Mouse (Mus musculus) mature B cell (primary cell): ENCODE results near the gene Dtymk.
"Not testable (repeated sequence)": the region's sequence is repeated elsewhere in the genome, so short reads cannot be mapped to it uniquely, and the experiment has no call there.

ENCODE experiments used
- in situ Hi-C: fragments of 300-500 bp; cut with MboI; formaldehyde crosslinking; loops from 2 replicates; pipeline ENCODE4 v1.14.3; 2019

The Dtymk gene

DNA sequence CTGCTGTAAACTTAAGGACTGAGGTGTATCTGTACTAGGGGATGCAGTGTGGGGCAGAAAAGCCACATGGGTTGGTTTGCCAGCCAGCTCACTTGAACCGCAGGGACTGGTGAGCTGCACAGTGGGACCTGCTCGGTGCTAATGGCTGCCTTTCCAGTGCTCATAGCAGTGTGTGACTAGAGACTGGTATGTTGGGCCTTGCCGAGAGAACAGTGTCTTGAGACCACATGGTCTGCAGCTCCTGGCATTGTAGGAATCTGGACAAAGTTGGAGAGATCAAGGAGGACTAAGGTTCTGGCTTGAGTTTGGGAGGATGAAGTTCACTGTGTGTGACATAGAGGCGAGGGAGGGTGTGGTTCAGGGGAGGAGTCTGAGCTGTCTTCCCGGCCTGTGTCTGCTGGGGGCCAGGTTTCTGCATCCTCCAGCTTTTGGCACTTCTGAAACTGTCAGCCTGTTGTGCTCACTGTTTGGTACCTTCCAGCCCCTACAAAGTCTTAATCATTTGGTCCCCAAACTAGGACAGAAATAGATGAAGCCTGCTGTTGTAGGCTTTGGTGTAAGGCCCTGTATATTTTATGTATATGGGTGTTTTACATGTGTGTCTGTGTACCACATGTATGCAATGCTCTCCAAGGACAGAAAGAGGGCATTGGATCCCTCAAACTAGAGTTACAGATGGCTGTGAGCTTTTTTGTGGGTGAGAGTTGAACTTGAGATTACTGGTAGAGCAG lies 3.7 kb upstream of the Dtymk start:
- in situ Hi-C loops = loop anchor here (25.0 kb wide), 1 partner anchor 893 kb away; the partner anchor contains the start of genes Ankmy1, Dusp28 and Rnpepl1

DNA sequence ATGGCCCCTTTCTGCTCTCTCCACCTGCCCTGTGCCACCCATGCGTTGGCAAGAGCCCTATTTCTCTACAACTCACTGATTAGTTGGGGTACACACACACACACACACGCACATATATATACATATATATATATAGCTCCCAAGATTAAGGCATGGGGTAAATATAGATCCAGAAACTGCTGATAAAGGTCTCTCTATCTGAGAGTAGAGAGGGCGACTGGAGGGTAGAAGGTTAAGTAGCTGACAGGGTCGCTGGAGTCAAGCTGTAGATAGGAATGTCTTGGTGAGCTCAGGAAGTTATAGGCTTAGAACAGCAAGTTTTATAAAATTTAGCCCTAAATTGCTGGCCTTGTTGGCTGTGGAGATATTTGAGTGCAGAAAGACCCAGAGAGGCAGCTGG lies 3.1 kb upstream of the Dtymk start:
- in situ Hi-C loops = loop anchor here (25.0 kb wide), 1 partner anchor 893 kb away; the partner anchor contains the start of genes Ankmy1, Dusp28 and Rnpepl1

DNA sequence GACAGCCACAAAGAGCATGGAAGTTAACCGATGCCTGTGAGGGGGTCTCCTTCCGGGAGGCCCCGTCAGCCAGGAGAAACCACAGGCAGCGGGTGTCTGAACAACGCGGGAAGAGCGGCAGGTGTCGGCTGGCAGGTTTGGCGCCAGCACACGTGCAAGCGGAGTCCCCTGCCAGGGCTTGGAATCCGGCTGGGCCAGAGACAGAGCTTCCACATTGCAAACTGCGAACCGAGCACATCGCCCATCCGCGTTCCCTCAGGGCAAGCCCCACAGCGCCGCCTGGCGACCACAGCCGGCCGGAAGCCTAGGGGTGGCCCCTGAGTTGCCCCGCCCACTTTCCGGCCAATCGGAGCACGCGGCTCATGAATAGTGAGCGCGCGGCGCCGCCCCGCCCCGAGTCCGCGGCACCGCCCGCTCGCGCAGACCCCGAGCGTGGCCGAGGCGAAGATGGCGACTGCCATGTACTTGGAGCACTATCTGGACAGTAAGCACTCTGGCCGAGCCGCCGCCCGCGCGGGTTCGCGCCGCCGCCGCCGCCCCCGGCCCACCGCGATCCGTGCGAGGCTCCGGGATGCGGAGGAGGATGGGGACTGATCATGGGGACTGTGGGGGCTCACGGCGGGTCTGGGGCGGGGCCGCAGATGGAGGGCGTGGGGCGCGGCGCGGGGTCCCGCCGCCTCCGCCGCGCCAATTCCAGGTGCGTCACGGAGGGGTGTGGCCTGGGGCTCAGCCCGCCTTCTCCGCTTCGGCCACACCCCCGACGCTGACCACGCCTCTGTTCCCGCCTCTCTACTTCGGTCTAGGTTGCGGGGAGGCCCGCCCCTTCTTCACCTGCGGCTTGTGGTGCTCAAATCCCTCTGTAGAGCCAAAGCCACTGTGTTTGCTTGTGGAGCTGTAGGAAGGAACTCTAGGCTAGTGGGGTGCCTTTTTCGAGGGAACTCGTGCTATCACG lies 2.1 kb upstream of the Dtymk start, which contains the start of gene Ing5:
Ing5 (plus strand) TSS at position 410 of the 952 bp plus-strand sequence.
- in situ Hi-C loops = loop anchor here (25.0 kb wide), 1 partner anchor 892 kb away; the partner anchor contains the start of genes Ankmy1, Dusp28 and Rnpepl1

DNA sequence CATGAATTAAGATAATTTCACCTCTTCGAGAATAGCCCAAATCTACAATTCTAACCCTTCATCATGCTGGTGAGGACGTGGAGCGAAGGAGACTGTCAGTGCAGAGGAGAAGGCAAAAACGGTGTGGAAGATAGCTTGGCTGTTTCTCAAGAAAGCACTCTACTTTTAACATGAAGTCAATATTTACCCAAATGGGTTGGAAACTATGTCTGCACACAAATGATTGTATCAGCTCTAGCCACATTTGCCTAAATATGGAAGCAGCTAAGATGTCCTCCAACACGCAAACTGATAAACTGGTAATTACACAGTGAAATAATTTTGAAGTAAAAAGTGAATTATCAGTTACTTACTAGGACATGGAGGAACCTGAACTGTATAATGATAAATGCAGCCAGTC lies 1.0 kb upstream of the Dtymk start:
- in situ Hi-C loops = loop anchor here (25.0 kb wide), 1 partner anchor 890 kb away; the partner anchor contains the start of genes Ankmy1, Dusp28 and Rnpepl1

DNA sequence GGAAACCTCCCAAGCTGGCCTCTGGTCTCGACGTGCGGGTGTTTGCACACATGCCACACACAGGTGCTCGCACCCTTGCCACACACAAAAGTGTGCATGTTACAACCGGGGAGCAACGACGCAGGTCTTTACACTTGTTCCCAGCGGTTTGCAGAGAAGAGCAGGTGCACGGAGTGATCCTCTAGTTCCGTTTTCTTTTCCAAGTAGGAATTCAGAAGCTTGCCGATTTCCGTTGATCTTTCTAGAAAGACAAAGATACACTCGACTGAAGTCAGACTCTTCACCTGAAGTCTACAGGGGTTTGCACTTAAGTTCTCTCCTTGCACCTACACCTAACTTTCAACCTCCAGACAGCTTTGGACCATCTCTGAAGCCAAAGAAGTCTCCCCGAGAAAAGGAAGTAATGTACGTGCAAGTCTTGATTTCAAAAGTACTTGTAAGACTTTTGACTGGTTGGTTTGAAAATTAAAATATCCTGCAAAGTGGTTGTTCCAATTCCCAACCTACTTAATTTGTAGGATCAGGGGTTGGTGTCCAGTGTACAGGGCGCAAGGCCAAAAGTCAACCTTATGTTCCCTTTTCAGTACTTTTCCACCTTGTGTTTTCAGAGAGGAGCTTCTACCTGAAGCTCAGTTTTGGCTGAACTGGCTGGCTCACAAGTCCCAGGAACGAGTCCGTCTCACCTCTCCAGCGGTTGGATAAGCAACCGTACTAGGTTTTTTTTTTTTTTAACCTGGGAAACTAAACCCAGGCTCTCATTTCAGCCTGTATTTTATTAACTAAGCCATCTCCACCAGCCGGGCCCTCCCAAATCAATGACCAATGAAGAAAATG lies 847 bp downstream of the Dtymk start:
- in situ Hi-C loops = loop anchor here (25.0 kb wide), 1 partner anchor 889 kb away; the partner anchor contains the start of genes Ankmy1, Dusp28 and Rnpepl1

DNA sequence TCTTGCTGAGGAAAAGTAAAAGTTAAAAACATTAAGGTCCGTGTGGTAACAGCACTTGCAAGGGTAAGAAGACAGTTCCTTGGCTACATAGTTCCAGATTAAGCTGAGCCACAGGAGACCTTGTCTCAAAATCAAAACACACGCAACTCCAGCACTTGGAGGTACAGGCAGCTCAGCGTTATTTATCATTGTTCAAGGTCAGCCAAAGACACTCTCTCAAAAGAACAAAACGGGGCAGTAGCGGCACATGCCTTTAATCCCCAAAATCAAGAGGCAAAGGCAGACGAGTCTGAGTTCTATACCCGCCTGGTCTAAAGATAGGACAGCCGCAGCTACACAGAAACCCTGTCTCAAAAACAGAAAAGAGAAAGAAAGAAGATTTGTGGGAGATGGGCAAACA lies 5.8 kb downstream of the Dtymk start:
- in situ Hi-C loops = no loop called here

DNA sequence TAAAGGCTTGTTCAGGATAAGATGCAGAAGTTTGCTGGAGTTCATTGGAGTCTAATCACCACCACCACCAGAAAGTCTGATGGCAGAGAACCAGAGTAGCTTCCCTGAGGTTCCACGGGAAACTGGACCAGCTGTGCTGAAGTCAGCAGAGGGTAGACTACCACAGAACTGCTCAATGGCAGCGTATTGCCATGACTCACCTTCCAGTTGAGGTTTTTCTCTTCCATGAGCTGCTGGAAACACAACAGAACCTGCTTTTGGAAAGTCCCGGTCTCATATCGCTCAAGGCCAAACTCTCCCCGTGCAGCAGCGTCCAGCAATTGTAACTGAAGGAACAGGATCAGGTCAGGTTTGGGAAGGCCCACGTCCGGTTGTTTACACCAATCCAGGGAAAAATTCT lies 7.2 kb downstream of the Dtymk start:
- in situ Hi-C loops = no loop called here

DNA sequence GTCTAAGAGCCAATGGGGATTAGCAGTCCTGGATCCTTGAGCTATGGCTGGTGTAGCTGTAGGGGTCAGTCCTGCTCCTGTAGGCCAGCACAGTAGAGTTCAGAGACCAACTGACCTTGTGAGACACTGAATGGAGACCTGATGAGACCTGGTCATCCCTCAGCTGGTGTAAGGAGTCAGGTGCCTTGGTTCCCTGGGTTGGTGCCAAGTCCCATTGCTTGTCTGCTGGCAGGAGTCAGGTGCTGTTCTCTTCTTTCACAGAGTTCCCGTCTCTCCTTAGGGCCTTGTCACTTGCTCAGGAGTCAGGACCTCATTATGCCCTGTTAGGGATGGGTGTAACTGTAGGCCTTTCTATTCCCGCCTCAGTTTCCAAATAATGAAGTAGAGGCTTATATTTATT lies 14.8 kb downstream of the Dtymk start:
- in situ Hi-C loops = no loop called here

DNA sequence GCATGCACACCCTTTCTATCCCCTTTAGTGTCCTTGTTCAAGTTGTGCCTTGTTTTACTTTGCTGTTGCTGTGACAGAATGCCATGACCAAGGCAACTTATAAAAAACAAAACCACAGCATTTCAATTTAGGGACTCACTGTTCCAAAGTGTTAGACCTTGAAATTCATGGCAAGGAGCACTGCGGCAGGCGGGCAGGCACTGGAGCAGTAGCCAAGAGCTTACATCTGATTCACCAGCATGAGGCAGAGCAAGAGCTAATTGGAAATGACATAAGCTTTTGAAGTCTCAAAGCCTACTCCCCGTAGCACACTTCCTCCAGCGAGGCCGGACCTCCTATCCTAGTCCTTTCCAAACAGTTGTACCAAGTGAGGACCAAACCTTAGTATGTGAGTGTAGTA lies 25.0 kb downstream of the Dtymk start:
- in situ Hi-C loops = no loop called here

DNA sequence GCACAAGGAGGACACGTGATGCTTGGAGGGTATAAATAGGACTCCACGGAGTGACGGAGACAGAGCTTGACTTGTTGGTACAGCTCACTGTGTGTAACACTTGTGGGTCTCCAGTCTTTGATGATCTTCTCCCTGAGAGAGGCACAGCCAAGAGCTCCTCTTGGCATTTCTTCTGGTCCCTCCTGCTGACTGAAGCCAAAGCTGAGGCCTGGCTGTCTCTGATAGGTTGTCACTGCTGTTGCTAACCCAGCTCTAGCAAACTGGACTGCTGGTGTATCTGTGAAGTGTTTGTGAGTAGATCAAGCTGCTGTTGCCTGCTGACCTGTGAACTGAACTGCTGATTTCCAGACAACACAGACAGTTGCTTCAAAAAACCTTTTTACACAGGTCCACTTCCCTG lies 31.8 kb downstream of the Dtymk start:
- in situ Hi-C loops = no loop called here

DNA sequence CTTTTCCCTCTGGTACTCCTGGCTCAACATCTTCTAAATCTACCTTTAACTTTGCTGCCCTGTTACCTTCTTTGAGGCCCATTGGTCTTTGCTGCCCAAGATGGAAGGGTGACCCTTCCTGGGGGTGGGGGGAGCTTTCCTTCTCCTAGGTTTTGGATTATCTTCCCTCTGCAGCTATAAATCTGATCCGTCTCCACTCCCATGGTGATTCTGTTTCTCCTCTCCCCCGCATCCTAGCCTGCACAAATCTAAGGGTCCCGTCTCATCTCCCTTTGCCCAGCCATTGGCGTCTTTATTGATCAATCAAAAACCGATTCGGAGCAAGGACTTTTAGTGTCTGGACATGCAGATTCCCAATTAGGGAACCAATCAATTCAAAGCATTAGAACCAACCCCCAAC lies 34.1 kb downstream of the Dtymk start:
- in situ Hi-C loops = no loop called here

DNA sequence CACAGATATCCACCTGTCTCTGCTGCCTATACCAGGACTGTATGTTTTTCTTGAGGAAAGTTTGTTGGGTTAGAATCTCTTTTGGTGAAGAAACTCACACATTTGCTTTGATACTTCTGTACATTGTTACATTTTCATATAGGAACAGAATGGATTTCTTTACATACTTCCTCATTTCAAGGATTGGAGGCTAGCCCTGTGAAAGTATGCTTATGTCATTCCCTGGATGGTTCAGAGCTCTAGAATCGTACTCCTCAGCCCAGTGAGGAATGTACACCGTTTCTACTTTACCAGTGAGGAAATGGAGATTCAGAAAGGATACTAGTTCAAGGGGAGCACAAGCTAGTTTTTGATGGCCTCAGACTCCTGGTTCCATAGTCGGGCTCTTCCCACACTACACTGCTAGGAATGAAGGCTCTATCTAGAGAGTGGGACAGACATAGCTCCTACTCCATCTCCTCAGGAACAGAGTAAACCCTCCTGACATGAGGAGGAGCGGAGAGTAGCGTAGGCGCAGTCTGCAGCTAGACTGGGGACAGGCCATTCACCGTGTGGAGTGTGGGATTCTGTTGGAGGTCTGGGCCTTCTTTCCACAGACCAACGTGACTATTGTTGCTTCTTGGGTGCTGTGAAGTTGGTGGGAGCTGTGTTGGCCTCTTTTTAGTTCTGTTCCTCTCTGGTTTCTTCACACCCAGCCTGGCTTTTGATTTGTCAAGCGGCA lies 36.7 kb downstream of the Dtymk start:
- in situ Hi-C loops = no loop called here

DNA sequence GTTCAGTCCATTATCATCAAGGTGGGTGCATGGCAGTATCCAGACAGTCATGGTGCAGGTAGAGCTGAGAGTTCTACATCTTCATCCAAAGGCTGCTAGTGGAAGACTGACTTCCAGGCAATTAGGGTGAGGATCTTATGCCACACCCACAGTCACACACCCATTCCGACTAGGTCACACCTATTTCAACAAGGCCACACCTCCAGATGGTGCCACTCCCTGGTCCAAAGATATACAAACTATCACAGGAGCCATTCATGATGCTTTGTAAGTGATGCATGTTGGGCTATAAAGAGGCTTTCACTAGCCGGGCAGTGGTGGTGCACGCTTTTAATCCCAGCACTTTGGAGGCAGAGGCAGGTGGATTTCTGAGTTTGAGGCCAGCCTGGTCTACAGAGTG lies 38.2 kb downstream of the Dtymk start:
- in situ Hi-C loops = not testable (repeated sequence)

DNA sequence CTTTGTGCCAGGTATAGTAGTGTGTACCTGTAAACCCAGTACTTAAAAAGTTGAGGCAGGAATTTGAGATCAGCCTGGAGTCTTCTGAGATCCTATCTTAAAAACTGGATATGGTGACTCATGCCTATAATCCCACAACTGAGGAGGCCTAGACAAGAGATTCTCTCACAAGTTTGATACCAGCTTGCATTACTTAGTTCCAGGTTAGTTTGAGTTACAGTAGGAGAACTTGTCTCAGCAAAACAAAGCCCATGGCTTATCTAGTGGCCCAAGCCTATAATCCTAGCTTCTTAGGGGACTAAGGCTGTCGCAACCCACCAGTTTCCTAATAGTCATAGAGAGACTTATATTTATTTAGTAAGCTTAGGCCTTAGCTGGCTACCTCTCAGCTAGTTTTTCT lies 41.7 kb downstream of the Dtymk start:
- in situ Hi-C loops = no loop called here

DNA sequence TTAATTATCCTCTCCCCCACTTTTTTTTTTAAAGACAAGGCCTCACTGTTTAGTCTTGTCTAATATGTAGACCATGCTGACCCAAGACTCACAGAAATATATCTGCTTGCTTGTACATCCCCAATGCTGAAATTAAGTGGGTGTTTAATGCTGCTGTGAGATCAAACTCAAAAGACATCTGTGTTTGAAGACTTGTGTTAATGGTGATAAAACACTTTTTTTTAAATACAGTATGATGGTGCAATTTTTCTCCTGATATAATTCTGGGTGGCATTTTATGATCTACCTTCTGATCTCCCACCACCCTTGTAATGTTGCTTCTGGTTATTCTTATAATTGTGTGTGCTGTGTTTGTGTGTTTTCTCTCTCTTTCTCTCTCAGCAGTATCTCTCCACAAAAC lies 45.6 kb downstream of the Dtymk start:
- in situ Hi-C loops = no loop called here

DNA sequence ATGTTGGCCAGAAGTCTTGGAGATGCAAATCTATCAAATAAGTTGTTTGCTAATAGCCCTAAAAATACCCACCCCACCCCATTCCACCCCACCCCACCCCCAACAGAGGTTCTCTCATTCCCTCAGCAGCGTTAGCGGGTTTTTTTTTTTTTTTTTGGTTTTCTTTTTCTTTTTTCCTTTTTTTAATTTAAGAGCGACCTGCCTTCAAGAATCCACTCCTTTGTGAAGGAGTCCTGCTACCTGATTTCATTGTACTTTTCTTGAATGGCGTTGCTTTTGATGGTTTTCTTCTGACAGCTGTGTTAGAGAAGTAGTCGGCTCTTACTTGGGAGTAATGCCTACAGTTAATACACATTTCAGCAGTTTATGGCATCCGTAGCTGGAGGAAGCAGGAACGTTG lies 46.1 kb downstream of the Dtymk start:
- in situ Hi-C loops = no loop called here

DNA sequence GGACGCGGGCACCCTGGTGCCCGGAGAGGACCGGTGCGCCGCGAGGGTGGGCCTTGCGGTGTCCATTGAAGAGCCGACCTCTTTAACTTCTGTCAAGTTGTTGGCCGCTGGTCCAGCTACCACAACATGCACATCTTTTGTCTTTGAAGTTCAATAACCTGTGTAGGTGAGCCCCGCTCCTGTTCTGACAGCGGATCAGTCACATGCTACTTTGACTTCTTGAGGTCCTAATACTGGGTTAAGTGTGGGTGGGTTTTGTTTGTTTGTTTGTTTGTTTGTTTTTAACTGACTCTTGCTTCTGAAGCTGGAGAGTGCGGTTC lies 46.5 kb downstream of the Dtymk start:
- in situ Hi-C loops = no loop called here

DNA sequence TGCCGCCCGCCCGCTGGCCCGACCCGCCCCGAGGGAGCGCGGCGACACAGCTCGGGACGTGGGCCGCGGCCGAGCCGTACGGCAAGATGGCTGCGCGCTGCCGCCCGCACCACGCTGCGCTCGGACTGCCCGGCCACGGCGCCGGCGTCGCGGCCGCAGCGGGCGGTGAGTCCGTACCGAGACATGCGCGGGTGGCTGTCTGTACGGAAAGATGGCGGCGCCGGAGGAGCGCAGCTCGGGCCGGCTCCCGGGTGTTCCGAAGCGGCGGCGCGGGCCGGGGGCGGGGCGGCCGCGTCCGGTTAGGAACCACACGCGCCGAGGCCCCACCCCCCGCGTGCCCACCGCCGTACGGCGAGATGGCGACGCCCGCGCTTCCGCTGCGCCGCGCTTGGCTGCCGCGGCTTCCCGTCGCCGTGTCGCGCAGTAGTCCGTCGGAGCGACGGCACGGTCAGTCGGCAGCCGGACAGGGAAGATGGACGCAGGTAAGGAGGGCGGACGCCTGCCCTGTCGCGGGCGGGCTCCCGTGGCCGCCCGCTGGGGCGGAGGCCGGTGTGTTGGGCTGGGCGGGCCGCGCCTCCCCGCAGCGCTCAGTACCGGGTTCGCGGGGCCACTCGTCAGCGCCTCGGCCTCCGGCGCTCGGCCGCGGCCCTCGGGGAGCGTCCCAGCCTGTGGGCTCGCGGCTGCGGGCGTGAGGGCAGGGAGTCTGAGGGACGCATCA lies 47.0 kb downstream of the Dtymk start, which contains the start of gene Thap4:
Thap4 (minus strand) TSS at position 292 of the 718 bp plus-strand sequence.
- in situ Hi-C loops = no loop called here

DNA sequence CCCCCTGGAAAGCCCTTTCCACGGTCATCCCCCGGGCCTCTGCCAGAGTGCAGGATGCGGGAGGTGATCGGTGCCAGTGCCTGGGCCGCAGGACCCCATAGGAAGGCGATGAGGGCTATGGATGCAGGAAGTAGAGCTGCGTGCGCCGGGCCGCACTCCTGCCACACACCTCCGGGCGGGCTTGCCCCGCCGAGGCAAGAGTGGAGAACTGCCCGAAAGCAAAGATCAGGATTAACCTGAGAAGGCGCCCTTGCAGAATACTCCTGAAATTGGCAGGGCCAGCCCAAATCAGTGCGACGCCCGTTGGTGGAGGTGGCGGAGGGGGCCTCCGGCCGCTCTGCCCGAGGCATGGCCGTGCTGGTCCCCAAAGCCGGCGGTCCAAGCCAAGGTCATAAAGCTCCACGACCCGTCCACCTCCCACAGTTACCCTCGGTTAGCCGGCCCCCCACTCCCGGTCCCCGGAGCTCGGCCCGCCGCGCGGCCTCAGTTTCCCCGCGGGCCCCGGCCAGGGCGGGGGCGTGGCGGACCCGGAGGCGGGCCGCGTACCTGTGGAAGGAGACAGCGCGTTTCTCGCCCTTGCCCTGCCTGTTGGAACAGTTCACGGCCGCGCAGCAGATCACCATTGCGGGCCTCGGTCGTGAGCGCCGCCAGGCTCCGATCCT lies 47.7 kb downstream of the Dtymk start:
- in situ Hi-C loops = no loop called here

DNA sequence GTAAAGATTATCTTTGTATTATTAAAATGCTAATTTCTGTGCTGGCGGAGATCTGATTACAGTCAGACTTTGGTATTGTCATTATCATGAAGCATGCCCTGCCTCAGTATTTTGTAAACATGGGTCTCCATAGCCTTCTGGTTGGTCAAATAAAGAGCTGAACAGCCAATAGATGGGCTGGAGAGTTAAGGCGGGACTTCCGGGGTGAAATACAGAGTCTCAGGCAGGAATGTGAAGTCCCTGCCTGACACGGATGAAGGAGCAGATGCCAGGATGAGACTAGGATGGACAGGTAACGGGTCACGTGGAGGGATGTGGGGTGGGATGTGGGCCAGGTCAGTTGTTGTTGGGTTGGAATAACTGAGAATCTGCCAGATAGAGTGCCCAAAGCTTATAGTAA lies 50.4 kb downstream of the Dtymk start, which contains the start of gene Atg4b:
Atg4b (plus strand) TSS at position 211 of the 400 bp plus-strand sequence.
- in situ Hi-C loops = no loop called here
